Mouse (Mus musculus): ENCODE data around the gene Rpl18. TPM values are rescaled to one million over a fixed set of nuclear protein-coding genes. Genes with fewer than 3 reads are reported as not detected.

The Rpl18 gene
- polyA plus RNA-seq, 1 experiment = 1,118 TPM

GRCm38 (mm10) chr7:45697894-45698293 lies 17.4 kb upstream of the Rpl18 start:
- Histone ChIP-seq H3K4me3 (ENCODE audit: insufficient read depth, low read length) (no peak overlapping the region), H3K27ac (ENCODE audit: insufficient read depth, low read length) (no peak overlapping the region)
- TF ChIP-seq CTCF (IDR thresholded peaks at IDR 0.05; ENCODE audit: borderline replicate concordance, insufficient read depth, low read length) (no peak), POLR2A (IDR thresholded peaks at IDR 0.05; ENCODE audit: low read depth, low read length) (no peak)

DNA sequence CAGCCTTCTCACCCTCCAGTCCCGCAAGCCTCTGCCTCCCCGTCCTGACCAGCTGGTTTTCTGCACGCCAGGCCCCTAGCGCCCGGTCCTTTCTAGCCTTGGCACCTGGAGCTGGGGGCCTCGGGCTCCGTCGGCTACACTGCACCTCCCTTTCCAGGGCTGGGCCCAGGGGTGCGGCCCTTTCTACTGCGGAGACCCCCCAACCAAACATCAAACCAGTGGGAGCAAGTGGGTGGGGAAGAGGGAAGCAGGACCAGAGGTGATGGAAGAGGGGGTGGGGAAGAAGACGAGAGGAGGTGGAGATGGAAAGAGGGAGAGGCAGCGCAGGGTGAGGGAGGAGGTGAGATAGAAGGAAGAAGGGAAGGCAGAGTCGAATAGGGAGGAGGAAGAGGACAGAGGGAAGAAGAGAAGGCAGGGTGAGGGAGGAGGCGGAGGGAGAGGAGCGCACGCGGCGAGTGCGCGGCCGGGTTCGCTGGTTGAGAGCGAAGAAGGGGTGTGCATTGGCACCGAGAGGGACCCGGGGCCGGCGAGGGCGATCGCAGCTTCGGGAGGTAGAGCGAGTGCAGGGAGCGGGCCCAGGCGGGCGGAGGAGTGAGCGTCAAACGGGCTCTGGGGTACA lies 15.6 kb upstream of the Rpl18 start, which contains the start of gene Car11:
TSS of gene Car11 (plus strand) at position 321 of the 619 bp plus-strand sequence.
- no peak for TF ChIP-seq POLR2A (IDR thresholded peaks at IDR 0.05; ENCODE audit: low read depth, low read length)
- Histone ChIP-seq H3K4me1 (ENCODE audit: control insufficient read depth, insufficient read depth, low read length) (0 out of 2 replicates have a peak, but pooled peaks cover 4% of the 10 kb centered on the region), H3K27ac (ENCODE audit: insufficient read depth, low read length) (no peak within 1 kb of the TSS)

More at GRCm38 (mm10) chr7:45697894-45698293, 17.4 kb upstream of the Rpl18 start:
- 0 out of 2 replicates have a peak, but pooled peaks cover 4% of the 10 kb centered on the region for H3K4me1 ChIP-seq (ENCODE audit: control insufficient read depth, insufficient read depth, low read length)

DNA sequence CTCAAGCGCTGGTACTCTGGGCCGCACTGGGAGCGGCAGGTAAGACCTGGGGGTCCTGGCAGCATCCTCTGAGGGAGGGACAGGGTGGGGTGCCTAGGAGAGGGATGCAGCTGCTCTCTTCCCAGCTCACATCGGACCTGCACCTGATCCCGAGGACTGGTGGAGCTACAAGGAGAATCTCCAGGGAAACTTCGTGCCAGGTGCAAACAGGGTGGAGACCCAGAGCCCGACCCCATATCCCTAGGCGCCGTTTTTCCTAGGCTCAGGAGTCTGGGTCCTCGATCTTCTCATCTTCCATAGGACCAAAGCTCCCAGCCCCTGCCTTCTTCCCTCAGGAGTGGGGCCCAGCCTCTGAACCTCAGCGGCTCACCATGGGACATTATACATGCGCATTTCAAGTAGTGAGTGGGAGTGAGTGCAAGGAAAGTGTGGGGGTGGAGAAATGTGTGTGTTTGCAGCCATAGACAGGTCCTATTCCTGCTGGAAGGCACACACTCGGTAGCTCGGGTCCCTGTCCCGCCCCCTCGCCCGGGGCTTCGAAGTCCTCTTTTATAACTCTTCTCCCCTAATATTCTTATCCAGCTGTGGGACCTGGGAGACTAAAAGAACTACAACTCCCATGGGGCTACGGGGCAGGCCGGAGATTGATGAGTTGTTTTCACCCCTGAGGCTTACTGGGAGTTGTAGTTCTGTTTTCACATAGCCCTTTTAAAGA lies 14.8 kb upstream of the Rpl18 start:
- H3K4me1 ChIP-seq (ENCODE audit: control insufficient read depth, insufficient read depth, low read length) = 0 out of 2 replicates have a peak, but pooled peaks cover 4% of the 10 kb centered on the region
- no peak overlapping the region for H3K27ac ChIP-seq (ENCODE audit: insufficient read depth, low read length)
- TF ChIP-seq POLR2A (IDR thresholded peaks at IDR 0.05; ENCODE audit: low read depth, low read length) (no peak), CTCF (IDR thresholded peaks at IDR 0.05; ENCODE audit: borderline replicate concordance, insufficient read depth, low read length) (no peak)
- H3K4me3 ChIP-seq (ENCODE audit: insufficient read depth, low read length) = peak overlapping the region; percentile 9; the same call in 1 of the 2 replicates

More for the DNA sequence above, 15.6 kb upstream of the Rpl18 start, which contains the start of gene Car11:
- H3K4me3 ChIP-seq (ENCODE audit: insufficient read depth, low read length) = peak within 1 kb of the TSS; percentile 9; the same call in 1 of the 2 replicates

DNA sequence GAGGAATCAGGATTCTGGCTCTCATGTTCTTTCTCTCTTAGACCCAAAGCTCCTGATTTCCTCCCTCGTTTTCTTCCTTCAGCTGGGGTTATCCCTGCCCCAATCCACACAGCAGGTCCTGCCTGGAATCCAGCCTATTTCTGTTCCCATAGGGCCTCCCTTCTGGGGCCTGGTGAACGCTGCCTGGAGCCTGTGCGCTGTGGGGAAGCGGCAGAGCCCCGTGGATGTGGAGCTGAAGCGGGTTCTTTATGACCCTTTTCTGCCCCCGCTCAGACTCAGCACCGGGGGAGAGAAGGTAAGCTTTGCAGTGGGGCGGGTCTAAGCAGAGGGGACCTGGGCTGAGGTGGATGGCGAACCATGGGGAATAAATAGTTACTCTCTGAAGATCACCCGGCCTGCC lies 14.2 kb upstream of the Rpl18 start:
- H3K27ac ChIP-seq (ENCODE audit: insufficient read depth, low read length) = no peak overlapping the region
- H3K4me1 ChIP-seq (ENCODE audit: control insufficient read depth, insufficient read depth, low read length) = peaks cover 4% of the 10 kb centered on the region; the same call in 1 of the 2 replicates
- no peak overlapping the region for H3K4me3 ChIP-seq (ENCODE audit: insufficient read depth, low read length)
- TF ChIP-seq POLR2A (IDR thresholded peaks at IDR 0.05; ENCODE audit: low read depth, low read length) (no peak), CTCF (IDR thresholded peaks at IDR 0.05; ENCODE audit: borderline replicate concordance, insufficient read depth, low read length) (no peak)

- Histone ChIP-seq H3K4me3 (ENCODE audit: insufficient read depth, low read length) (no peak overlapping the region), H3K27ac (ENCODE audit: insufficient read depth, low read length) (no peak overlapping the region), H3K4me1 (ENCODE audit: control insufficient read depth, insufficient read depth, low read length) (peaks cover 4% of the 10 kb centered on the region; the same call in 1 of the 2 replicates)
- TF ChIP-seq CTCF (IDR thresholded peaks at IDR 0.05; ENCODE audit: borderline replicate concordance, insufficient read depth, low read length) = no peak
- no peak for TF ChIP-seq POLR2A (IDR thresholded peaks at IDR 0.05; ENCODE audit: low read depth, low read length)
Observed at GRCm38 (mm10) chr7:45701607-45702006, 13.7 kb upstream of the Rpl18 start.

GRCm38 (mm10) chr7:45702316-45702715 lies 12.9 kb upstream of the Rpl18 start:
- no peak overlapping the region for H3K27ac ChIP-seq (ENCODE audit: insufficient read depth, low read length)
- no peak overlapping the region for H3K4me3 ChIP-seq (ENCODE audit: insufficient read depth, low read length)
- no peak for TF ChIP-seq POLR2A (IDR thresholded peaks at IDR 0.05; ENCODE audit: low read depth, low read length)
- TF ChIP-seq CTCF (IDR thresholded peaks at IDR 0.05; ENCODE audit: borderline replicate concordance, insufficient read depth, low read length) = no peak
- H3K4me1 ChIP-seq (ENCODE audit: control insufficient read depth, insufficient read depth, low read length) = peaks cover 5% of the 10 kb centered on the region; the same call in 1 of the 2 replicates

- no peak for TF ChIP-seq CTCF (IDR thresholded peaks at IDR 0.05; ENCODE audit: borderline replicate concordance, insufficient read depth, low read length)
- no peak for TF ChIP-seq POLR2A (IDR thresholded peaks at IDR 0.05; ENCODE audit: low read depth, low read length)
- Histone ChIP-seq H3K4me1 (ENCODE audit: control insufficient read depth, insufficient read depth, low read length) (peaks cover 8% of the 10 kb centered on the region), H3K27ac (ENCODE audit: insufficient read depth, low read length) (no peak overlapping the region), H3K4me3 (ENCODE audit: insufficient read depth, low read length) (no peak overlapping the region)
Observed at GRCm38 (mm10) chr7:45702809-45703520, 12.3 kb upstream of the Rpl18 start.

GRCm38 (mm10) chr7:45703521-45704033 lies 11.7 kb upstream of the Rpl18 start:
- H3K27ac ChIP-seq (ENCODE audit: insufficient read depth, low read length) = no peak overlapping the region
- no peak for TF ChIP-seq POLR2A (IDR thresholded peaks at IDR 0.05; ENCODE audit: low read depth, low read length)
- TF ChIP-seq CTCF (IDR thresholded peaks at IDR 0.05; ENCODE audit: borderline replicate concordance, insufficient read depth, low read length) = no peak
- peaks cover 11% of the 10 kb centered on the region for H3K4me1 ChIP-seq (ENCODE audit: control insufficient read depth, insufficient read depth, low read length)
- H3K4me3 ChIP-seq (ENCODE audit: insufficient read depth, low read length) = no peak overlapping the region

GRCm38 (mm10) chr7:45704046-45704559 lies 11.2 kb upstream of the Rpl18 start:
- H3K4me1 ChIP-seq (ENCODE audit: control insufficient read depth, insufficient read depth, low read length) = peaks cover 11% of the 10 kb centered on the region
- TF ChIP-seq CTCF (IDR thresholded peaks at IDR 0.05; ENCODE audit: borderline replicate concordance, insufficient read depth, low read length) = no peak
- TF ChIP-seq POLR2A (IDR thresholded peaks at IDR 0.05; ENCODE audit: low read depth, low read length) = peak; percentile 69
- H3K27ac ChIP-seq (ENCODE audit: insufficient read depth, low read length) = no peak overlapping the region; the same call in 1 of the 2 replicates
- peak overlapping the region; percentile 30 for H3K4me3 ChIP-seq (ENCODE audit: insufficient read depth, low read length)

Measured in embryonic fibroblast, embryonic 13.5 days (primary cell).